Mouse (Mus musculus) kidney, postnatal 10 days (tissue): Measurements from ENCODE around the gene Olfr685.

Experiments used
- DNase-seq: peaks from one replicate; pipeline ENCODE4 v3.0.0; 2021; ENCODE audit warnings: mixed read lengths

Olfr685 gene

DNA sequence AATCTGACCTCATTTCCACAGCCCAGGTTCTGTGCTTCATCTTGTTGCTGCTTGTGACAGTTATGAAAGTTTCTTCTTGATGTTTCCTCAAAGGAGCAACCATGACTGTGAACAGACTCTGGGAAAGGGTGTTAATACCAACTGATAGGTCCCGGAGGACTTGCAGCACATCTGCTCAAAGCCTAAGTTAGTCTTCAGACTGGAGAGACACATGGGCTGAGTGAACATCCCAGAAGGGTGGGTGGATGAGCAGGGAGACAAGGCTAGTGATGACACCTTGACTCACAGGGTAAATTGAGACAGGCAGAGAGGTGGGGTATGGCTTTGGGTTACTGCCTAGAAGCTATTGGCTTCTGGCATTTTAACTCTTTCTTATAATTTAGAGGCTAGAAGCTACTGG, at the start of gene Olfr685:
Gene Olfr685, minus strand, starts transcription at position 101 of the 400 bp plus-strand sequence.
- DNase-seq: no peak

GRCm38 (mm10) chr7:105229386-105229785, 43.6 kb upstream of the Olfr685 start:
- no peak for DNase-seq

DNA sequence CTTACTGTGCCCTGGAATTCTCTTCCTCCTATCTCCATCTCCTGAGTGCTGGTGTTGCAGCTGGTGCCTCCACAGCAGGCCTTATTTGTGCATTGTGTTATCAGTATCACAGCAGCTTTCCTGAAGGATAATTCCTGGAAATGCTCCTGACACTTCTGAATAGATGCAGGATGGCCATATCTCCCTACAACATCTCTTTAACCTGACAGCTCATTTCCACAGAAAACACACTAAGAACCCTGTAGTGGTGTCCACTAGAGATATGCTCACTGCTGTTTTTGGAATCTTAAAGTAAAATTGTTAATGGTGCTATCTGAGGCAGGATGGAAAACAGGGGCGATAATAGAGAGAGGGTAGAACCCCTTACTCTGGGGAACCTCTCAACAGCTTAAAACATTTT, 42.3 kb upstream of the Olfr685 start:
- peak; percentile 17 for DNase-seq

GRCm38 (mm10) chr7:105226703-105227102, 40.9 kb upstream of the Olfr685 start:
- no peak for DNase-seq

GRCm38 (mm10) chr7:105226072-105226471, 40.3 kb upstream of the Olfr685 start:
- DNase-seq: no peak

- no peak for DNase-seq
Measured at GRCm38 (mm10) chr7:105218281-105218680, 32.5 kb upstream of the Olfr685 start.

GRCm38 (mm10) chr7:105214761-105215160, 28.9 kb upstream of the Olfr685 start:
- DNase-seq: no peak

GRCm38 (mm10) chr7:105207385-105207784, 21.6 kb upstream of the Olfr685 start, which contains the start of gene Olfr686:
Gene Olfr686, minus strand, starts transcription at chr7:105207485.
- DNase-seq: no peak

DNA sequence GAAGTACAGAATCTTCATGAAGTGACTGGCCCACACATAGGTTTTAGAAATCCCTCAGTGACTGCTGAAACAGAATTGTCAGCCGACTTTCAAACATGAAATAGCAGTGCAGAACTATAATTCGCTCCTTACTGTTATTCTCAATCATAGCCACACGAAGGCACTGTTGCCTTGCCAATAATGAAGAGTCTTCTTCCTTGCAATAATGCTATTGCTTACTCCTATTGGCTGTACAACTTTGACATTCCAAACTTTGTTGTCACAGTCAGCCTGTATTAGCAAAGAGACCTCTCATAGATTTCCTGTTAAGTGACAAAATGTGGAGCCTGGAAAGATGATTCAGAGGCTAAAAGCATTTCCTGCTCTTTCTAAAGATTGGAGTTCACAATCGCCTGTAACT, 15.0 kb downstream of the Olfr685 start:
- DNase-seq: peak; percentile 17

GRCm38 (mm10) chr7:105163553-105163952, 22.3 kb downstream of the Olfr685 start, which contains the start of gene Olfr684:
Gene Olfr684, minus strand, starts transcription at chr7:105163653.
- no peak for DNase-seq

GRCm38 (mm10) chr7:105146912-105147311, 38.9 kb downstream of the Olfr685 start, which contains the start of gene Olfr683:
Gene Olfr683, minus strand, starts transcription at chr7:105147012.
- DNase-seq: no peak

GRCm38 (mm10) chr7:105141275-105141674, 44.5 kb downstream of the Olfr685 start:
- no peak for DNase-seq
